Mouse (Mus musculus): ENCODE data around the gene Pcdh15. TPM values are rescaled to one million over a fixed set of nuclear protein-coding genes. Genes with fewer than 3 reads are reported as not detected.

Pcdh15 gene
- polyA plus RNA-seq, 1 experiment from 2014 or later = 0.70 TPM

DNA sequence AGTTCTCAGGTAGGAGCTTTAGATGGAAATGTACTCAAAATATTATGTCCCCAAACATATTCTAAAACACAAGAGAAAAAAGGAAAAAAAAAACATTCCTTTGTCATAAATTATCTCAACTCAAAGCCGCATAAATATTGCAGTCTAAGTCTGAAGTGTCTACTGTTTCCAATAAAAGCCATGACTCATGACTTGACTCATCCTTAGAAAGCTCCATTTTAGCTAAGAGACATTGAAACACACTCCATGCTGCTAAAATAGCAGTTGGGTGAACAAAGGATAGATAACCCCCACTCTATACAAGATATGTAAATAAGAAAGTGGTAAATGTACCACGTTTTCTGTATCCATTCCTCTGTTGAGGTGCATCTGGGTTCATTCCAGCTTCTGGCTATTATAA lies 416.6 kb downstream of the Pcdh15 start:
- no peaks in the 10 kb centered on the region for H3K4me1 ChIP-seq (ENCODE audit: control insufficient read depth in 2 of 2, insufficient read depth in 2 of 2, low read length in 2 of 2)
- H3K4me2 ChIP-seq (ENCODE audit: low read length) = no peak overlapping the region
- H3K27me3 ChIP-seq (ENCODE audit: control insufficient read depth, insufficient read depth, low read length) = no peaks in the 10 kb centered on the region
- H3K9ac ChIP-seq (ENCODE audit: low read length) = no peak overlapping the region
- no peak overlapping the region for H3K27ac ChIP-seq (replicated peaks in 1 of 2; ENCODE audit: control insufficient read depth in 1 of 2, insufficient read depth in 1 of 2, low read depth in 2 of 2, low read length in 2 of 2)
- H3K9me3 ChIP-seq (ENCODE audit: control insufficient read depth, low read length) = no peaks in the 10 kb centered on the region
- ATAC-seq (ENCODE audit: insufficient number of reproducible peaks, insufficient read depth, low FRiP score, low read depth) = no peak
- H3K36me3 ChIP-seq (ENCODE audit: control insufficient read depth, insufficient read depth, low read length) = no peaks in the 10 kb centered on the region
- 54% methylated on average over 2 of the region's 2 CpGs for WGBS
- no peak overlapping the region for H3K4me3 ChIP-seq (ENCODE audit: control insufficient read depth in 1 of 2, insufficient read depth in 1 of 2, low read depth in 1 of 2, low read length in 2 of 2)

DNA sequence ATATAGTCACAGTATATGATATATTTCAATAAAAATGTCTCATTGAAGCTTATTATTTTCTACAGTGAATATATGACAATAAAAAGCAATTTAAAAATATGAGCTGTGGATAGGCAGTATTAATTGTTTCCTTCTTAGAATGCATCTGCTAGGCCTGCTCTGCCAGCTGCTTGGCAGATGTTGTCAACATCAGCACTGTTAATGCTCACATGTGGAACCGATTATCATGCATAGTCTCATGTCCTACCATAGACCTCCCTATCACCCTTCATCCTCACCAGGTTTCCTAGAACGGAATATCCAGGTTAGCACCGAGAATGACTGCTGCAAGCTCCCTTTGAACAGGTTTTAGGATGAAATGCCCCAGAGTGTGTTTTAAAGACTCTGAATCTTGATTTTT lies 420.3 kb downstream of the Pcdh15 start:
- ATAC-seq (ENCODE audit: insufficient number of reproducible peaks, insufficient read depth, low FRiP score, low read depth) = no peak
- no peaks in the 10 kb centered on the region for H3K36me3 ChIP-seq (ENCODE audit: control insufficient read depth, insufficient read depth, low read length)
- no peaks in the 10 kb centered on the region for H3K4me1 ChIP-seq (ENCODE audit: control insufficient read depth in 2 of 2, insufficient read depth in 2 of 2, low read length in 2 of 2)
- H3K9ac ChIP-seq (ENCODE audit: low read length) = no peak overlapping the region
- no peak overlapping the region for H3K4me2 ChIP-seq (ENCODE audit: low read length)
- H3K9me3 ChIP-seq (ENCODE audit: control insufficient read depth, low read length) = no peaks in the 10 kb centered on the region
- no peak overlapping the region for H3K4me3 ChIP-seq (ENCODE audit: control insufficient read depth in 1 of 2, insufficient read depth in 1 of 2, low read depth in 1 of 2, low read length in 2 of 2)
- 77% methylated on average over 3 of the region's 3 CpGs for WGBS
- H3K27ac ChIP-seq (replicated peaks in 1 of 2; ENCODE audit: control insufficient read depth in 1 of 2, insufficient read depth in 1 of 2, low read depth in 2 of 2, low read length in 2 of 2) = no peak overlapping the region
- H3K27me3 ChIP-seq (ENCODE audit: control insufficient read depth, insufficient read depth, low read length) = no peaks in the 10 kb centered on the region

DNA sequence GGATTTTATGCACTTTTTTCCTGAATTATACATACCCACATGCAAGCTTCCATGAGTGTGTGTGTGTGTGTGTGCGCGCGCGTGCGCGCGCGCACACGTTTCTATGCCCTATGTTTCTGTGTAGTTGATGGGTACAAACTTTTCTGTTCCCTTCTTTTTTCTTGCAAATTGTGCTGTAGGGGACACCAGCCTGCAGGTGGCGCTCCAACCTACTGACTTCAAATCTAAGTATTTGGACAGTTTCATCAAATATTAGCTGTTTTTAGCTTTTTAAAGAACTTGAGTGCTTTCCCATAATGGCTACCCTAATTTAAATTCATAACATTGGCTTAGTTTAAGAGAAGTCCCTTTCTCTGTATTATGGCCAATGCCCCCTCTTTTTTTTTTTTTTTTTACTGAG lies 453.7 kb downstream of the Pcdh15 start:
- Histone ChIP-seq H3K27ac (replicated peaks in 1 of 2; ENCODE audit: control insufficient read depth in 1 of 2, insufficient read depth in 1 of 2, low read depth in 2 of 2, low read length in 2 of 2) (no peak overlapping the region), H3K9me3 (ENCODE audit: control insufficient read depth, low read length) (no peaks in the 10 kb centered on the region), H3K9ac (ENCODE audit: low read length) (no peak overlapping the region), H3K4me2 (ENCODE audit: low read length) (no peak overlapping the region), H3K4me3 (ENCODE audit: control insufficient read depth in 1 of 2, insufficient read depth in 1 of 2, low read depth in 1 of 2, low read length in 2 of 2) (no peak overlapping the region), H3K4me1 (ENCODE audit: control insufficient read depth in 2 of 2, insufficient read depth in 2 of 2, low read length in 2 of 2) (no peaks in the 10 kb centered on the region), H3K36me3 (ENCODE audit: control insufficient read depth, insufficient read depth, low read length) (no peaks in the 10 kb centered on the region), H3K27me3 (ENCODE audit: control insufficient read depth, insufficient read depth, low read length) (no peaks in the 10 kb centered on the region)
- no peak for ATAC-seq (ENCODE audit: insufficient number of reproducible peaks, insufficient read depth, low FRiP score, low read depth)
- 94% methylated on average over 10 of the region's 10 CpGs for WGBS

DNA sequence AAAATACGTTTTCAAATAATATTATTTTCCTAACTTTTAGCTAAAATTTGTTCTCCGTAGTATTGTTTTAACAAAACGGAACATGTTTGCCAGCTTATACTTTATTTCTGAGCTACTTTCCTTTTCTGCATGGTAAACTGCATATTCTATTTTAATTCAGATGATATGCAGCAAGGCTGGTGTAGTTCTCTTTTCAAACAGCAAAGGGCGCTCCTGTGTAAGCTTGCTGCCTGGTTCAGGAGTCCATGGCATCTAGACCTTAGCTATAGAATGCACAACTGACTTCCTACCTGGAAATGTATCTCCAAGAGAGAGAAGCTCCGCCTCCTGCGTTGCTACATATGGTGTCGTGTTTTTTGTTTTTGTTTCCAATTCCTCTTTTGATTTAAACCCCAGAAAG lies 465.1 kb downstream of the Pcdh15 start:
- Histone ChIP-seq H3K9me3 (ENCODE audit: control insufficient read depth, low read length) (no peaks in the 10 kb centered on the region), H3K27me3 (ENCODE audit: control insufficient read depth, insufficient read depth, low read length) (no peaks in the 10 kb centered on the region), H3K9ac (ENCODE audit: low read length) (no peak overlapping the region), H3K4me3 (ENCODE audit: control insufficient read depth in 1 of 2, insufficient read depth in 1 of 2, low read depth in 1 of 2, low read length in 2 of 2) (no peak overlapping the region), H3K27ac (replicated peaks in 1 of 2; ENCODE audit: control insufficient read depth in 1 of 2, insufficient read depth in 1 of 2, low read depth in 2 of 2, low read length in 2 of 2) (no peak overlapping the region), H3K36me3 (ENCODE audit: control insufficient read depth, insufficient read depth, low read length) (no peaks in the 10 kb centered on the region), H3K4me1 (ENCODE audit: control insufficient read depth in 2 of 2, insufficient read depth in 2 of 2, low read length in 2 of 2) (no peaks in the 10 kb centered on the region), H3K4me2 (ENCODE audit: low read length) (no peak overlapping the region)
- 61% methylated on average over 7 of the region's 7 CpGs for WGBS
- ATAC-seq (ENCODE audit: insufficient number of reproducible peaks, insufficient read depth, low FRiP score, low read depth) = no peak

DNA sequence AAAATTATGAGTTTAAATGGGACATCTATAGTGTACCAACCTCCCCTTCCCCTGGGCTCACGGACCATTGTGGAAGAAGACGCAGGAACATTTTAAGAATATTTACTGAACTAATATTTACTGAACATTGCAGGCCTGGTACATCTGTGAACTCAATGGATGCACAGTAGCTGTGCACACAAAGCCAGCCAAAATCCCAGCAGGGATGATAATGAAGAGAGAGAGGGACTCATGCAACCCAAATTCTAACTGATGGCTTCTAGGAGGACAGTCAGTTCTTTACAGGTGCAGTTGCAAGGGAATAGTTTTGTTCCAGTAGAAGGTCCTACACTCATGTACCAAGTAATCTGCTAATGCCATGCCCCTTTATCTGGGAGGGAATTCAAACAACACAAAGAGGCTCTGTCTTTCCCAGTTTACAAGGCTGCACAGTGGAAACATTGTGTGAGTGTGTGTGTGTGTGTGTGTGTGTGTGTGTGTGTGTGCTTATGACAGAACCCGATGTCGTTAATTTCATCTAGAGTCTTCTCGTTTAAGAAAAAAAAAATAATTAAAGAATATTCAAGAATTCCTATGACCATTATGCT lies 475.7 kb downstream of the Pcdh15 start:
- Histone ChIP-seq H3K4me1 (ENCODE audit: control insufficient read depth in 2 of 2, insufficient read depth in 2 of 2, low read length in 2 of 2) (no peaks in the 10 kb centered on the region), H3K27me3 (ENCODE audit: control insufficient read depth, insufficient read depth, low read length) (no peaks in the 10 kb centered on the region), H3K36me3 (ENCODE audit: control insufficient read depth, insufficient read depth, low read length) (no peaks in the 10 kb centered on the region), H3K9ac (ENCODE audit: low read length) (no peak overlapping the region), H3K27ac (replicated peaks in 1 of 2; ENCODE audit: control insufficient read depth in 1 of 2, insufficient read depth in 1 of 2, low read depth in 2 of 2, low read length in 2 of 2) (no peak overlapping the region), H3K4me3 (ENCODE audit: control insufficient read depth in 1 of 2, insufficient read depth in 1 of 2, low read depth in 1 of 2, low read length in 2 of 2) (no peak overlapping the region), H3K4me2 (ENCODE audit: low read length) (no peak overlapping the region), H3K9me3 (ENCODE audit: control insufficient read depth, low read length) (no peaks in the 10 kb centered on the region)
- 90% methylated on average over 5 of the region's 5 CpGs for WGBS
- ATAC-seq (ENCODE audit: insufficient number of reproducible peaks, insufficient read depth, low FRiP score, low read depth) = no peak

DNA sequence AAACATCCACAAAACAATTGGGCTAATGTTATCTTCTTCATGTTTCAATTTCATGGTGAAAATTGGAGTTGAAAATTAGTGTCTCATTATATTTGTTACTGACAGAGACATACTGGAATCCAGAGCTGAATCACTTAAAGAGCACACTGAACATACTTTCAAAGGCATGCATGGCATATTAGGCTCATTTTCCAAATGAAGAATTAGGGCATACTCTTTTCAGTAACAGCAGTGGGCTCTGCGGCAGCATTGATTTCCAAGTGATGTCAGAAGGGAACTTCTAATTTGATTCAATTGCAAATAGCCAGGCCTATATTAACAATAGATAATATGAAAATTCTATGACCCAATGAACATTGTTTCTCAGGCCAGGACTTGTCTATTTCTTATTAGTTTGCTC lies 568.4 kb downstream of the Pcdh15 start:
- 89% methylated on average over 1 of the region's 1 CpGs for WGBS
- no peaks in the 10 kb centered on the region for H3K4me1 ChIP-seq (ENCODE audit: control insufficient read depth in 2 of 2, insufficient read depth in 2 of 2, low read length in 2 of 2)
- H3K27me3 ChIP-seq (ENCODE audit: control insufficient read depth, insufficient read depth, low read length) = no peaks in the 10 kb centered on the region
- no peak overlapping the region for H3K4me2 ChIP-seq (ENCODE audit: low read length)
- no peaks in the 10 kb centered on the region for H3K9me3 ChIP-seq (ENCODE audit: control insufficient read depth, low read length)
- H3K9ac ChIP-seq (ENCODE audit: low read length) = no peak overlapping the region
- ATAC-seq (ENCODE audit: insufficient number of reproducible peaks, insufficient read depth, low FRiP score, low read depth) = no peak
- H3K4me3 ChIP-seq (ENCODE audit: control insufficient read depth in 1 of 2, insufficient read depth in 1 of 2, low read depth in 1 of 2, low read length in 2 of 2) = no peak overlapping the region
- no peak overlapping the region for H3K27ac ChIP-seq (replicated peaks in 1 of 2; ENCODE audit: control insufficient read depth in 1 of 2, insufficient read depth in 1 of 2, low read depth in 2 of 2, low read length in 2 of 2)
- no peaks in the 10 kb centered on the region for H3K36me3 ChIP-seq (ENCODE audit: control insufficient read depth, insufficient read depth, low read length)

DNA sequence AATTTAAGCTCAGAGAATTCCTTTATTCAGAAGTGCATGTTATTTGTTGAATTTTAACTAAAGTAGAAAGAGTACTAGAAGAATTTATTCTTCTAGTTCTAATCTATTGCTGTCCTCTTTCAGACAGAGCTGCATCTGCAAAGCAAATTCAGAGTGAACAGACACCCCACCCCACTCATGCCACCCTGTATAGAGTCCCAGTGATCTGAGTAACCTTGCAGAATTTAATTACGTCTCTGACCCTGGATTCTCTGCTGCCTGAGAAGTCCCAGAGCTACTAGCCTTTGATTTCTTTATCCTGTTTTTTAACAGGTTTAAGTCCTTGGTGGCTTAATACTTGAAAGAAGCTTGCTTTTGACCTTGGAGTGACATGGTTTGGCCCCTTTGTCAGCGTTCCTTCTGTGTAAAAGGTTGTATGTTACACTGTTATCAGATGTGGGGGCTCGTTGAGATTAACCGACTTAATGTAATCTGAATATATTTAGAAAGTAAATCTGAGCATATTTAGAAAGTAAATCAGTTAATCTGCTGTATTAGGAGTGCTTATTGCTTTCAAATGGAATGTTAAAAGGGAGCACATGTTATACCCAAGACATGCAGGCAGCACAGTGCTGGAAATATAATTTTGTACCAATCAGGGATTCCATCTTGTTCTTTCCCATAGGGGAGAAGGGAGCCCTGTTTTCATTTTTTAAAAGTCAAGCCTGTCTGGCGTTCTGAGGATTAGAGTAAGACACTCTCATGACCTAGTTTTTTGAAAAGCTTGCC lies 601.6 kb downstream of the Pcdh15 start:
- no peak for ATAC-seq (ENCODE audit: insufficient number of reproducible peaks, insufficient read depth, low FRiP score, low read depth)

More for the DNA sequence above, 601.6 kb downstream of the Pcdh15 start:
- Histone ChIP-seq H3K9ac (ENCODE audit: low read length) (no peak overlapping the region), H3K27ac (replicated peaks in 1 of 2; ENCODE audit: control insufficient read depth in 1 of 2, insufficient read depth in 1 of 2, low read depth in 2 of 2, low read length in 2 of 2) (no peak overlapping the region), H3K4me1 (ENCODE audit: control insufficient read depth in 2 of 2, insufficient read depth in 2 of 2, low read length in 2 of 2) (no peaks in the 10 kb centered on the region), H3K4me2 (ENCODE audit: low read length) (no peak overlapping the region), H3K36me3 (ENCODE audit: control insufficient read depth, insufficient read depth, low read length) (no peaks in the 10 kb centered on the region), H3K4me3 (ENCODE audit: control insufficient read depth in 1 of 2, insufficient read depth in 1 of 2, low read depth in 1 of 2, low read length in 2 of 2) (no peak overlapping the region), H3K9me3 (ENCODE audit: control insufficient read depth, low read length) (0 out of 2 replicates have a peak, but pooled peaks cover 2% of the 10 kb centered on the region), H3K27me3 (ENCODE audit: control insufficient read depth, insufficient read depth, low read length) (no peaks in the 10 kb centered on the region)
- 44% methylated on average over 5 of the region's 5 CpGs for WGBS
